Mouse (Mus musculus) liver (tissue): ENCODE results near the gene Anxa6.
A peak's percentile ranks its signal among the peaks of the same experiment; 100 is the strongest.
"Not testable (repeated sequence)": the region's sequence is repeated elsewhere in the genome, so short reads cannot be mapped to it uniquely, and the experiment has no call there.

Experiments
- DNase-seq: peaks from one replicate; pipeline ENCODE4 v3.0.0-alpha.2; 2020; ENCODE audit warnings: mixed read lengths

Gene Anxa6

DNA sequence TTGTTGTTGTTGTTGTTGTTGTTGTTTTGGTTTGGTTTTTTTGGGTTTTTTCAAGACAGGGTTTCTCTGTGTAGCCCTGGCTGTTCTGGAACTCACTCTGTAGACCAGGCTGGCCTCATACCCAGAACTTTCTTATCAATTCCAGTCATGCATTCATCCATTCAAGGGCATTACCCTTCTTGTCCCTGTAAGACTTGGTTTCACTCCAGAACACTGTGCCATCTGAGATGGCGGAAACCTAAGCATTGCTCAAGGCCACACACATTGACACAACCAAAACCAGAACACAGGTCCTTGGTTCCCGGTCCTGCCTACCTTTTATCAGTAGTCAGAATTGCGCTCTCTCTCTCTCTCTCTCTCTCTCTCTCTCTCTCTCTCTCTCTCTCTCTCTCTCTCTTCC is 75.5 kb downstream of the Anxa6 start:
- not testable (repeated sequence) for DNase-seq

GRCm38 (mm10) chr11:54956912-54957311 is 76.3 kb downstream of the Anxa6 start:
- DNase-seq, result no peak

- DNase-seq, result peak; percentile 99
Observed at GRCm38 (mm10) chr11:54955735-54956480, 77.3 kb downstream of the Anxa6 start.

DNA sequence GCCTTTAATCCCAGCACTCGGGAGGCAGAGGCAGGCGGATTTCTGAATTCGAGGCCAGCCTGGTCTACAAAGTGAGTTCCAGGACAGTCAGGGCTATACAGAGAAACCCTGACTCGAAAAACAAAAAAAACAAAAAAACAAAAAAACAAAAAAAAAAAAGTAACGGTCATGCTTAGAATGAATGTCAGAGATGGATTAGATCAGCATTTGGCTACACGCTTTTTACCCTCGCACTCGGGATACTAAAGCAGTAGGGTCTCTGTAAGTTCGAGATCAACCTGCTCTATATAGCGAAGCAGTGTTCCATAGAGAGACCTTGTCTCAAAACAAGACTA is 77.9 kb downstream of the Anxa6 start:
- DNase-seq, result not testable (repeated sequence)

DNA sequence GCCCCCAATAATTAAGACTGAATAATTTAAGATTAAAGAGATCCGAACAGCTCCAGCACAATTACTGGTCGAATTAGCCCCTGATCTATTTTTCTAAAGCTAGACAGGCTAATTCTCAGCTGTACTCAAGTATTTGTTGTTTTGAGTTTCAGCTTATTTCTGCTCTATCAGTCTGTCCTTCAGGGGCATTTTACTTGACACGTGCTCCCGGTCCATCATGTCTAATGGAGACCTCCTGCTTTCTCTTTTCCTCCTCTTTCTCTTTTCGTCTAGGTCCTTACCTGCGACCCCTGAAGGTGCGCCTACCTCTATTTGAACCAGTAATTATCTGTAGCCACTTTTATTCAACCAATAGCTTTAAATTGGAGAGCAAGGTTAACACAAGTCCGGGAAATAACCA is 78.5 kb downstream of the Anxa6 start:
- DNase-seq, result no peak

- DNase-seq, result no peak
Observed at GRCm38 (mm10) chr11:54953993-54954446, 79.2 kb downstream of the Anxa6 start.

- no peak for DNase-seq
Observed at GRCm38 (mm10) chr11:54952651-54953050, 80.6 kb downstream of the Anxa6 start.

DNA sequence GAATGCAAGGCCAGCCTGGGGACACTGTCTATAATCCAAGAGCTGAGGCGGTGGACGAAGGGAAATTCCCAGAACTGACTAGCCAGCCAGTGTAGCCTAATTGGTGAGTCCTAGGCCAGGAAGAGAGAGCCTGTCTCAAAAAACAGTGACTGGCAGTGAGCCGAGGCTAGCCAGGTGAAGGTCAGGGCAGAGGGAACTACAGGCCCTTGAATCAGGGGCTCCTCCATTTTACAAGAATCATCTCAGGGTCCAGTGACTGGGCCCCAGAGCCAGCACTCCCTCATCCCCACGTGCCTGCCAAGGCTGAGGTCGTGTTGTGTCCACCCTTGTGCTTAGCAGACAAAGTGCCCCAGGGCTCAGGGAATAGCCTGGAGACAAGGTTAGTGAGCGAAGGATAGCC is 82.6 kb downstream of the Anxa6 start:
- DNase-seq, result no peak

- DNase-seq, result no peak
Observed at GRCm38 (mm10) chr11:54949717-54950116, 83.5 kb downstream of the Anxa6 start.

DNA sequence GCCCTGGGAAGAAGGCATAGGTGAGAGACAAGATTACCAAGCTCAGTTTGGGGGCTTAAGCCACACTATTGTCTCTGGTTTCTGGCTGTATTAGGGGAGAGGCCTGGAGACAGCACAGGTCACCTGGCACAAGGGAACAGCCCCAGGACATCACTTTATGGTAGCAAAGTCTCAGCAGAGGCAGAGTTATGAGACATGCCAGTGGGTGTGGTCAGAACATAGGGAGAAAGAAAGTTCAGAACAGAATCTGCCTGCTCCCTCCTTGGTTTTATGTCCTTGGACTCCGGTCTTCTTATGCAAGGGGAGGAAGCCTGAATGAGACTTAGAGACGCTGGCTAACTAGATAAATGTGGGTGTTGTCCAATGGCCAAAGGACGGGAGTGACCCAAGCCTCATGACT is 88.5 kb downstream of the Anxa6 start:
- DNase-seq, result no peak

DNA sequence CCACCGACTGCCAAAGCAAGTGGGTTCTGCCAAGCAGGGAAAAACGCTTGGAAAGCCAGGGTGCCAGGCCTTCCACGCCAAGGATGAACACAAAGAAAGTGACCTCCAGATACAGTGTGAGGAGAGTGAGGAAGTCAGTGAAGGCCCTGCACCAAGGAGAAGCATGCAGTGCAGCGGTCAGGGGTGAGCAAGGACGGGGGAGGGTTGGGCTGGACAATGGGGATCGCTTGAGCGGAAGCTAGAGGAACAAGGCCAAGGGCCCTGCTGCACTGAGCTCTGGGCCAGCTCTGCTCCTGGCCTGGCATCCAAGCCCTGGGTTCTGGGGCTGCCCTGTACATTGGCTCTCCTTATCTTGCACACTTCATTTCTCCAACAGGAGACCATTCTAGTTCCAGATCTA is 93.2 kb downstream of the Anxa6 start:
- no peak for DNase-seq

- DNase-seq, result no peak
Observed at GRCm38 (mm10) chr11:54939501-54939900, 93.7 kb downstream of the Anxa6 start.

- DNase-seq, result no peak
Observed at GRCm38 (mm10) chr11:54936771-54937140, 96.5 kb downstream of the Anxa6 start.

DNA sequence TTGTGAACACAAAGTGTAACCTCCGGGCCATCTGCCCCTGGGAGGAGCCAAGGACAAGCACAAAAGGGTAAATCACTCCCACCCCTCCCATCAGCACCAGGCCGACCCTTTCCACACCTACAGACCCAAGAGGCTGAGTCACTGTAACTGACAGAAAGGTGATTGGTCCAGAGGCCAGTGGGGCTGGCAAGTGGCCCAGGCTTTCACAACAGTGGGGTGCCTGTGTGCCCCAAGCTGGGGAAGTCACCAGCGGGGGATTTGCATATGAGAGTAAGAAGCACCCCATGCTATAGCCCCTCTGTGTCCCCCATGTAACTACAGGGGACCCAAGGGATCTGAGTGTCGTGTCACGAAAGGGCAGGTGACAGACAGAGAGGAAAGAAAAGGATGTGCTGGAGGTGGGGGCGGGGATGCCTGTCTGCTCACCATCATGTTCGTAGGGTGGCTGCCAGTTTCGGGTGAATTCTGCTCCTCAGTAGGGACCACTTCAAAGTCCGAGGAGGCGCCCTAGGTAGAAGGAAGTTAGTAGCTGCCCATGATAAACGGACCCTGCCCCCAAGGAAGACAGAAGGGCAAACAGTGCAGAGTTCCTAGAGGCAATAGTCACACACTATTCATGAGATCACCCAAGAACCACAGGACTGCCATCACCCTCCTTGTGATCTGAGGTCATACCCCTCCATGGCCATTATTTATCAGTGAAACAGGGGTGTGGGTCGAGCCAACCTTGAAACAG is 97.0 kb downstream of the Anxa6 start:
- DNase-seq, result peak; percentile 17

- no peak for DNase-seq
Observed at GRCm38 (mm10) chr11:54934198-54934597, 99.0 kb downstream of the Anxa6 start.

DNA sequence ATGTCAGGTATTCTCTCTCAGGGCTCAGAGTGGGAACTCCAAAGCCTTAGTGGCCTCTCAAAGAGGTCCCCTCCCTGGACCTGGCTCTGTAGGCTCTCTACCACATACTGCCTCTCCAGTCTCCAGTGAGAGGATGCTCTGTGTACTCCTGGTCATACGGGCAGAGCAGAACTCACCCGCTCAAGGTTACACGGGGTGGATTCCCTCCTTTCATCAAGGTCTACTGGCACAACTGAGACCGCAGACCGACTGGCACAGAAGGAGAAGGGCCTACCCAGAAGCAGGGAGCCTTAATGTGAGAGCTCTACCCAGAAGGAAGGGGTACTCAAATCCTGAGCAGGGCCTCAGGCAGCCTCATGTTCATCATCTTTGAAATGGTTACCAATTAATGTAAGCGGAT is 100.7 kb downstream of the Anxa6 start:
- no peak for DNase-seq

DNA sequence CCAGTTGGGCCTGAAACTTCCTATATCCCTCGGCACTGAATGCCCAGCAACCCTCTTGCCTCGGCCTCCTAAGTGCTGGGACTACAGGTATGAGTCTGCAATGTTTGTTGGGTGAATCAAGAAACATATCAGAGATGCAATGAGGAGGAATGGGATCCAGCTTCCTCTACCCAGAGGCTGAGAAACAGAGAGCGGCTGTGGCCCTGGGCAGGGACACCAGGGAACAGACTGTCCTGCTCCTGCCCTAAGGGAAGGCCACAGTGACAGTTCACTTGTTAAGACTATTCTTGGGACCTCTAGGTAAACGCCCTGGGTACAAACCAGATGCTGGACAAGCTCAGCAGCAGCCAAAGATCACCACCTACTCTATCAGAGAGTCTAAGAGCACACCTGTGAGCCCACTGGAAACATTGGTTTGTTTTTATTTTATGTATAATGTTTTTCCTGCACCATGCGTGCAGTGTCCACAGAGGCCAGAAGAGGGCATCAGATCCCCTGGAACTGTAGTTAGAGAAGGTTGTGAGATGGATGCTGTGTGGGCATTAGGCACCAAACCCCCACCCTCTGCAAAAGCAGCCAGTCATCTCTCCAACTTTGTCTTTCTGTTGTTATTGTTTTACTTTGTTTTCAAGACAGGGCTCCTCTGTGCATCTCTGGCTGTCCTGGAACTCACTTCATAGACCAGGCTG is 101.7 kb downstream of the Anxa6 start:
- DNase-seq, result peak; percentile 31

DNA sequence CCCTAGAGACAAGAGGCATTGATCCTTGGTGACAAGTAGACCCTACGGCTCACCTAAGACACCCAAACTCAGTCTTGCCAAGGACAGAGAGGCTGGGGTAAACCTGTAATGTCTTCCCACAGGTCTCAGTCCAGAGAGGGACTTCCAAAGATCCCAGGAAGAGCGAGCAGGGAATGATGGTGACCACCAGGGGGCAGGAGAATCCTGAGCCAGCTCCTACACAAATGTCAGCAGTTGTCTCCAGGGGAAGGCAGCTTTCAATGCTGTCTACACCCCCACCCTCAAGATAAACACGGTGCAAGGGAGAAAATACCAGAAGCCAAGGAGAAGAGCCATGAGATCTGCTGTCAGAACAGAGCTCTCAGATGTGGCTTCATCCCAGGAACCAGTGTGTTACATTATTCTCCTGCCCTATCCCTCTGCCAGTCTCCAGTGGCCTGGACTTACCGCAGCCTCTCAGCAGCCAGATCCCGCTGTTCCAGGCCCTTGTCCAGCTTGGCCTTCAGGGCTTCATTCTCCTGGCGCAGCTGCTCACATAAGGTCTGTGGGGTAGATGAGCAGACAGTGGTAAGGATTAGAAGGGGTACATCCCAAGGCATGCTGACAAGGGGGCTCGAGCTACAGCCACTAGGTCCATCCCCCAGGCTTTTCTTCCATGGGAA is 102.8 kb downstream of the Anxa6 start:
- DNase-seq, result peak; percentile 46

- DNase-seq, result no peak
Observed at GRCm38 (mm10) chr11:54929744-54930143, 103.5 kb downstream of the Anxa6 start.

- no peak for DNase-seq
Observed at GRCm38 (mm10) chr11:54929290-54929689, 104.0 kb downstream of the Anxa6 start.
